Mouse (Mus musculus) embryonic facial prominence, embryonic 15.5 days (tissue): Measurements from ENCODE around the gene Hnrnpf. TPM values are rescaled to one million over a fixed set of nuclear protein-coding genes. Genes with fewer than 3 reads are reported as not detected.
"Not testable (repeated sequence)": the region's sequence is repeated elsewhere in the genome, so short reads cannot be mapped to it uniquely, and the experiment has no call there.

Source experiments
- ATAC-seq: fragments of 200-750 bp; cut with Nextera tagmentation; 2 replicates; pipeline ENCODE4 v1.8.0; 2017; ENCODE audit warnings: low read depth, moderate TSS enrichment; ENCODE audit not compliant: insufficient number of reproducible peaks, low FRiP score, low TSS enrichment
- H3K27ac ChIP-seq: fragments of 300-500 bp; sonication (generic); replicated peaks from 2 replicates; pipeline ENCODE4 v1.5.1; 2015; ENCODE audit warnings: mild to moderate bottlenecking, inconsistent platforms
- H3K27me3 ChIP-seq: fragments of 300-500 bp; sonication (generic); 2 replicates; pipeline ENCODE4 v1.6.1; 2015; ENCODE audit warnings: inconsistent platforms
- H3K36me3 ChIP-seq: fragments of 300-500 bp; sonication (generic); 2 replicates; pipeline ENCODE4 v1.6.1; 2015; ENCODE audit warnings: mild to moderate bottlenecking, inconsistent platforms
- H3K4me1 ChIP-seq: fragments of 300-500 bp; sonication (generic); 2 replicates; pipeline ENCODE4 v1.6.1; 2015; ENCODE audit warnings: inconsistent platforms
- H3K4me2 ChIP-seq: fragments of 300-500 bp; sonication (generic); replicated peaks from 2 replicates; pipeline ENCODE4 v1.6.1; 2015; ENCODE audit warnings: mild to moderate bottlenecking, inconsistent platforms
- H3K4me3 ChIP-seq: fragments of 300-500 bp; sonication (generic); replicated peaks from 2 replicates; pipeline ENCODE4 v1.5.1; 2015; ENCODE audit warnings: mild to moderate bottlenecking, inconsistent platforms
- H3K9ac ChIP-seq: fragments of 300-500 bp; sonication (generic); 2 replicates; pipeline ENCODE4 v1.6.1; 2015; ENCODE audit warnings: inconsistent platforms
- H3K9me3 ChIP-seq: fragments of 300-500 bp; sonication (generic); replicated peaks from 2 replicates; pipeline ENCODE4 v1.6.1; 2016; ENCODE audit warnings: inconsistent platforms
- WGBS: fragments of 180-500 bp; shearing (Covaris S2); methylation state at CpG from one replicate; pipeline ENCODE4 v1.1.7; 2015; 5-methylcytosine and 5-hydroxymethylcytosine counted together
- polyA plus RNA-seq: library from polyadenylated mRNA; unstranded; fragments of >200 nt; fragmentation: Nextera tagmentation; extraction: Ambion mirVana; gene quantifications from 2 replicates; pipeline ENCODE4 v1.2.1, GENCODE M21; 2015

Gene Hnrnpf
- polyA plus RNA-seq: 585 and 603 TPM in 2 replicates

DNA sequence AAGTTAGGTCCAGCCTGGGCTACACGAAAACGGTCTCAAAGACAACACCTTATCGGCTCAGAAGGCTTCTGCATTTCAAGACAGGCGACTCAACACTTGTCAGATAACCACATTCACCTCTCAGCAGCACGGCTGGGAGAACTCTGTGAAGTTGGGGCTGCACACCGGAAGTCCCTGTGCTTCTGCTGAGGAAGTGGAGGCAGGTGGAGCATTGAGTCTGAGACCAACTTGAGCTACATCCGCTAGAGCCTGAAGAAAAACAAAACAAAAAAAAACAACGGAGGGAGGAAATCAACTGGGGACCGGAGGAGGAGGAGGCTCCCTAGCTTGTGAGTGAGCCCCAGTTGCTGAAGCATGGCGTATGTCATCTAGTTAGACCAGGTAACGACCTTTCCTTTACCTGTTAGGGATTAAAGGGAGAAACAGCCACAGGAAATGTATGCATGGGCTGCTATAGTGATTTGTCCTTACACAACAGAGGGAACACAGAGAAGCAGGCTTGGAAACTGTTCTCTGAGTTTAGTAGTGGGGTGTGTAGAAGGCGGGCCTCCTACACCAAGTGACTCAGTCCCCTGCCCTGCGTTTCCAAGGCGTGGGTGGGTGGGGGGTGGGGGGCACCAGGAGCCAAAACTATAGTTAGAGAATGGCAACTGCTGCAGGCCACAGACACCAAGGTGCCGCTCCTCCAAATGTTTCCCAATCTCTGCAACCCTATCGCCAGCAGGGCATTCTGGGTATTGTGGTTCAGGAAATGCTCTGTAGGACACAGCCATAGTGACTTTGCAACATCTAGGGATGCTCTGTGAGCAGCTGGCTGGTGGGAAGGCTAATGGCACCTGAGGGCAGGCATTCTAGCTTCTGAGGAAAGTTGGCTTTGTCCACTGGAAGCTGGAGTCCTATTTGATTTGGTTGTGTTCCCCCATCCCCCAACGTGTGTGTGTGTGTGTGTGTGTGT lies at the start of gene Hnrnpf:
TSS of gene Hnrnpf (plus strand) at position 199 of the 955 bp plus-strand sequence.
- Histone ChIP-seq H3K4me2 (no peak within 1 kb of the TSS), H3K9me3 (no peaks in the 10 kb centered on the region), H3K4me1 (peaks cover 5% of the 10 kb centered on the region; the same call in 1 of the 2 replicates), H3K4me3 (no peak within 1 kb of the TSS), H3K36me3 (no peaks in the 10 kb centered on the region), H3K9ac (no peak within 1 kb of the TSS), H3K27me3 (no peaks in the 10 kb centered on the region), H3K27ac (no peak within 1 kb of the TSS)
- 75% methylated on average over 17 of the region's 17 CpGs for WGBS
- no peak for ATAC-seq

DNA sequence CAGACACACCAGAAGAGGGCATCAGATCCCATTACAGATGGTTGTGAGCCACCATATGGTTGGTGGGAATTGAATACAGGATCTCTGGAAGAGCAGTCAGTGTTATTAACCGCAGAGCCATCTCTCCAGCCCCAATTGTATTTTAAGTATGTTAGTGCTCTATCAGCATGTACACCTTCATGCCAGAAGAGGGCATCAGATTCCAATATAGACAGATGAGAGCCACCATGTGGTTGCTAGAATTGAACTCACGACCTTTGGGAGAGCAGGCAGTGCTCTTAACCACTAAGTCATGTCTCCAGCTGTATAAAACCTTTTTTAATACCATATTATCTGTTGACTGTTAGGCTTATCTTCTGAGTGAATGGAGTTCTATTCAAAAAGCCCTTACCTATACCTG lies 48.4 kb upstream of the Hnrnpf start:
- Histone ChIP-seq H3K36me3 (peaks cover 23% of the 10 kb centered on the region), H3K4me2 (no peak overlapping the region), H3K27ac (no peak overlapping the region), H3K9ac (no peak overlapping the region), H3K4me3 (no peak overlapping the region), H3K27me3 (no peaks in the 10 kb centered on the region), H3K4me1 (no peaks in the 10 kb centered on the region), H3K9me3 (no peaks in the 10 kb centered on the region)
- 63% methylated on average over 2 of the region's 2 CpGs for WGBS
- no peak for ATAC-seq

GRCm38 (mm10) chr6:117857990-117858389 lies 42.1 kb upstream of the Hnrnpf start:
- Histone ChIP-seq H3K4me2 (no peak overlapping the region), H3K9me3 (no peaks in the 10 kb centered on the region), H3K4me3 (no peak overlapping the region), H3K9ac (no peak overlapping the region), H3K4me1 (no peaks in the 10 kb centered on the region), H3K36me3 (no peaks in the 10 kb centered on the region), H3K27ac (no peak overlapping the region), H3K27me3 (no peaks in the 10 kb centered on the region)
- WGBS: 81% methylated on average over 1 of the region's 1 CpGs
- no peak for ATAC-seq

GRCm38 (mm10) chr6:117861848-117862247 lies 38.3 kb upstream of the Hnrnpf start, which contains the start of gene Zfp239:
Zfp239 (plus strand) TSS chr6:117862100.
- 0 out of 2 replicates have a peak, but pooled peaks cover 4% of the 10 kb centered on the region for H3K4me1 ChIP-seq
- H3K4me3 ChIP-seq: peak within 1 kb of the TSS; percentile 77
- H3K9ac ChIP-seq: peak within 1 kb of the TSS; percentile 46
- H3K4me2 ChIP-seq: peak within 1 kb of the TSS; percentile 96
- no peaks in the 10 kb centered on the region for H3K36me3 ChIP-seq
- no peaks in the 10 kb centered on the region for H3K9me3 ChIP-seq
- no peaks in the 10 kb centered on the region for H3K27me3 ChIP-seq
- 60% methylated on average over 6 of the region's 6 CpGs for WGBS
- no peak for ATAC-seq
- H3K27ac ChIP-seq: no peak within 1 kb of the TSS

- no peaks in the 10 kb centered on the region for H3K36me3 ChIP-seq
- 0 out of 2 replicates have a peak, but pooled peaks cover 4% of the 10 kb centered on the region for H3K4me1 ChIP-seq
- ATAC-seq: no peak
- 78% methylated on average over 8 of the region's 8 CpGs for WGBS
- H3K4me2 ChIP-seq: peak overlapping the region; percentile 96
- no peaks in the 10 kb centered on the region for H3K27me3 ChIP-seq
- H3K27ac ChIP-seq: no peak overlapping the region
- no peak overlapping the region for H3K9ac ChIP-seq
- H3K9me3 ChIP-seq: no peaks in the 10 kb centered on the region
- H3K4me3 ChIP-seq: peak overlapping the region; percentile 77
Measured at GRCm38 (mm10) chr6:117862465-117862864, 37.7 kb upstream of the Hnrnpf start.

- Histone ChIP-seq H3K9me3 (no peaks in the 10 kb centered on the region), H3K4me2 (peak overlapping the region; percentile 96), H3K36me3 (no peaks in the 10 kb centered on the region), H3K27me3 (no peaks in the 10 kb centered on the region), H3K4me1 (0 out of 2 replicates have a peak, but pooled peaks cover 4% of the 10 kb centered on the region), H3K27ac (no peak overlapping the region), H3K9ac (peak overlapping the region; percentile 46), H3K4me3 (peak overlapping the region; percentile 77)
- ATAC-seq: peak; percentile 29; the same call in 1 of the 2 replicates
- WGBS: 2% methylated on average over 26 of the region's 26 CpGs
Measured at GRCm38 (mm10) chr6:117862899-117863620, 37.1 kb upstream of the Hnrnpf start.

DNA sequence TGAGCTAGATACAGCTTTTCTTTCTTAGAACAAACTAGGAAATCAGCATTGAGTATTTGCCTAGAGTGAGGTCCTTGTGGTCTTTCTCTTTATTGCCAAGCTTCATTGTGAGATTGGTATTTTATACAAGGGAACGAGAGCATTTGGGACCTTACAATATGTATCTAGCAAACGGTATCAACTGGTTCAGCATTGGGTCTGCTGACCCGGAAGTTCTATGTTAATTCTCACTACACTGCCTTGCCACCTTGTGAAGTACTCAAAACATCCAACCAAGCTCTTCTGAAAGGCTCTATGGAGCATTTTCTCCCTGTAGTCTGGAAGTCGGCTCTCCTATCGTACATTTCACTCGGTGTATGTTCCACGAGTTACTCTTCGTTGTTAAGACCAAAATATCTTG lies 36.4 kb upstream of the Hnrnpf start:
- Histone ChIP-seq H3K9me3 (no peaks in the 10 kb centered on the region), H3K4me1 (0 out of 2 replicates have a peak, but pooled peaks cover 4% of the 10 kb centered on the region), H3K4me3 (peak overlapping the region; percentile 77), H3K27ac (no peak overlapping the region), H3K4me2 (peak overlapping the region; percentile 96), H3K36me3 (no peaks in the 10 kb centered on the region), H3K27me3 (no peaks in the 10 kb centered on the region), H3K9ac (peak overlapping the region; percentile 46; the same call in 1 of the 2 replicates)
- ATAC-seq: no peak
- WGBS: 95% methylated on average over 8 of the region's 8 CpGs

DNA sequence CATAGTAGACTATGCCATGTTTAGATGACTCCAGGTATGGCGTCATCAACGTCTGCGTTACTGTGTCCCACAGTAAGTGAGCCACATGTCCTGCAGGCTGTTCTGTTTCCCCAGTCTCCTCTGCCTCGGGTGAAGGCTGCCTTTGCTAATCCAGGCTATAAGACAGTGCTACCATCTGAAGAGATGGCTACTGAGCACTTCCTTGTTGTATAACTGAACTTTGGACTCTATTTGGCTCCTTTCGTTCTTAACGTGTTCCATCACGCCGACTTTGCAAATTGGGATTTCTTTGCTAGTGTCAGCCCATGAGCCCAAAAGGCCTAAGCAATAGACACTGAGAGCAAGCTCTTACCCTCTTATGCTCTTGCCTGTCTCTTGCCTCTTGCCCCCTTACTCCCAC lies 31.9 kb upstream of the Hnrnpf start:
- Histone ChIP-seq H3K27ac (no peak overlapping the region), H3K4me3 (no peak overlapping the region), H3K27me3 (no peaks in the 10 kb centered on the region), H3K36me3 (peaks cover 9% of the 10 kb centered on the region), H3K9me3 (no peaks in the 10 kb centered on the region), H3K9ac (no peak overlapping the region), H3K4me2 (no peak overlapping the region), H3K4me1 (0 out of 2 replicates have a peak, but pooled peaks cover 4% of the 10 kb centered on the region)
- ATAC-seq: no peak
- 90% methylated on average over 8 of the region's 8 CpGs for WGBS

- ATAC-seq: no peak
- Histone ChIP-seq H3K27me3 (no peaks in the 10 kb centered on the region), H3K27ac (no peak overlapping the region), H3K36me3 (peaks cover 9% of the 10 kb centered on the region), H3K4me1 (no peaks in the 10 kb centered on the region), H3K9ac (no peak overlapping the region), H3K9me3 (no peaks in the 10 kb centered on the region), H3K4me3 (no peak overlapping the region), H3K4me2 (no peak overlapping the region)
- 81% methylated on average over 14 of the region's 14 CpGs for WGBS
Measured at GRCm38 (mm10) chr6:117871034-117871433, 29.1 kb upstream of the Hnrnpf start.

DNA sequence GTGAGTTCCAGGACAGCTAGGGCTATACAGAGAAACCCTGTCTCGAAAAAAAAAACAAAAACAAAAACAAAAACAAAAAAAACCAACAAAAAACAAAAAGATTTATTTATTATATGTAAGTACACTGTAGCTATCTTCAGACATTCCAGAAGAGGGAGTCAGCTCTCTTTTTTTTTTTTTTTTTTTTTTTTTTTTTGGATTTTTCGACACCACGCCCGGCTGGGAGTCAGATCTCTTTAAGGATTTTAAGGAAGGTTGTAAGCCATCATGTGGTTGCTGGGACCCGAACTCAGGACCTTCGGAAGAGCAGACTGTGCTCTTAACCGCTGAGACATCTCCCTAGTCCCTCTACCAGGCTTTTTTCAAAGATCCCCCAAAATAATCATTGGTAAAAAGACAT lies 26.7 kb upstream of the Hnrnpf start:
- not testable (repeated sequence) for H3K4me3 ChIP-seq, ATAC-seq, H3K27me3 ChIP-seq, H3K27ac ChIP-seq, H3K9ac ChIP-seq, H3K4me2 ChIP-seq, H3K4me1 ChIP-seq, H3K36me3 ChIP-seq, H3K9me3 ChIP-seq
- WGBS: 89% methylated on average over 7 of the region's 7 CpGs

DNA sequence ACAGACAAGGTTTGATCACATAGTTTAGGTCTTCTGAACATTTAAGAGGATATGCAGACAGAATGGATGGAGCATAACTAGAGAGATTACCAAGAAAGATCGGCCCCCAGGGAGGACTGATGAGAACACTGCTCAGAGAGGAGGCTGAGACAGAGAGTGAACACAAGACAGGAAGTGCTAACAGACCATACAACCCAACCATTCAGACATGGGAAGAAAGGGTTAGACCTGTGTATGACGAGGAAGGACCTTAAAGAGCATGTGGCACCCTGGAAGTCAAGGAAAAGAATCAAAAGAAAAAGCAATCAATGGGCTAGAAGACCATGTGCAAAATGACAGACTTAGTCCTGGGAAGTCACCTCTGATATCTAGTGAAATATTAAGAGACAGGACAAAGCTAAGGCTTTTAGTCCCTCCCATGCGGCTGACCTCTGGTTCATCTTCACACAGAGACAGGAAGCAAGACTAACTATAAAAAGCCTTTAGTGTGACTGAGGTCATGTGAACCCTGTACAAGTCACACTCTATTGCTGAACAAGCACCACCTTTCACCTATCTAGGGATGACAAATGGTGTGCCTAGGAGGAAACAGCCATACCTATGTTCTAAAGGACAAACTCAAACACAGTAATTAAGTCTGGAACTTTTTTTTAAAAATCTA lies 25.4 kb upstream of the Hnrnpf start:
- Histone ChIP-seq H3K9ac (no peak overlapping the region), H3K9me3 (no peaks in the 10 kb centered on the region), H3K36me3 (peaks cover 9% of the 10 kb centered on the region), H3K4me1 (no peaks in the 10 kb centered on the region), H3K27ac (no peak overlapping the region), H3K4me2 (no peak overlapping the region), H3K27me3 (no peaks in the 10 kb centered on the region), H3K4me3 (no peak overlapping the region)
- 77% methylated on average over 3 of the region's 3 CpGs for WGBS
- ATAC-seq: no peak
